ENCODE assay signal across 17 mouse cellular contexts in genomic region chr4:54875506-54875905, GRCm38 (mm10).
"Had no signal": no experiment of that assay in that cellular context is flagged by ENCODE, and none has a peak within 500 bp of the region (broad histone marks: within the 10 kb centered on the region; RNA-seq: fewer than 3 reads in every experiment).

No protein-coding gene starts in this region.

- H3K4me1 ChIP-seq: lung, embryonic 15.5 days; megakaryocyte, embryonic 14.5 days; midbrain, embryonic 13.5 days; midbrain, embryonic 15.5 days; neural tube, embryonic 12.5 days had no signal

- H3K27me3 ChIP-seq: lung, embryonic 15.5 days; megakaryocyte, embryonic 14.5 days; midbrain, embryonic 13.5 days; midbrain, embryonic 15.5 days; neural tube, embryonic 12.5 days had no signal

- H3K27ac ChIP-seq: lung, embryonic 15.5 days; macrophage; midbrain, embryonic 13.5 days; midbrain, embryonic 15.5 days; neural tube, embryonic 12.5 days had no signal

- DNase-seq: lung, adult 2 months; lung, postnatal 14 days; lung, postnatal 36 days; right cerebral cortex, postnatal 25 days; right cerebral cortex, postnatal 4 days; spleen, adult 18-20 months; thymus, adult 18-20 months; thymus, postnatal 14 days; thymus, postnatal 36 days had no signal

- H3K4me3 ChIP-seq: lung, embryonic 15.5 days; megakaryocyte, embryonic 14.5 days; midbrain, embryonic 13.5 days; midbrain, embryonic 15.5 days; neural tube, embryonic 12.5 days had no signal

- H3K4me2 ChIP-seq: lung, embryonic 15.5 days; midbrain, embryonic 11.5 days; midbrain, embryonic 13.5 days; midbrain, embryonic 15.5 days; neural tube, embryonic 12.5 days had no signal

- H3K9ac ChIP-seq: lung, embryonic 15.5 days; midbrain, embryonic 13.5 days; midbrain, embryonic 15.5 days; neural tube, embryonic 12.5 days had no signal

- H3K9me3 ChIP-seq: lung, embryonic 15.5 days; megakaryocyte, embryonic 14.5 days; midbrain, embryonic 13.5 days; midbrain, embryonic 15.5 days; neural tube, embryonic 12.5 days had no signal

- H3K36me3 ChIP-seq: lung, embryonic 15.5 days; midbrain, embryonic 13.5 days; midbrain, embryonic 15.5 days; neural tube, embryonic 12.5 days had no signal

- ATAC-seq: lung, postnatal 0 days; midbrain, embryonic 13.5 days; midbrain, embryonic 15.5 days had no signal
